Mouse (Mus musculus) layer of hippocampus, adult 8-10 months (tissue): ENCODE data around the gene Gm45785. TPM values are rescaled to one million over a fixed set of nuclear protein-coding genes. Genes with fewer than 3 reads are reported as not detected.

Experiments used
- DNase-seq, 2 experiments: peaks; one replicate each; pipeline ENCODE4 v3.0.0; 2022; ENCODE audit warnings: low spot score in 2 of 2
- total RNA-seq, 4 experiments: library from RNA; stranded (reverse); gene quantifications; 2 replicates each; pipeline ENCODE4 v1.2.4; 2022

The Gm45785 gene
- total RNA-seq, 4 experiments from 2014 or later, result 0.43 to 1.5 (median 0.85) TPM; not detected in 1

GRCm38 (mm10) chr7:140858746-140859145, 2.6 kb upstream of the Gm45785 start:
- no peak for DNase-seq

- DNase-seq, result no peak
Observed at GRCm38 (mm10) chr7:140857550-140858505, 1.7 kb upstream of the Gm45785 start, which contains the start of gene Bet1l. Gene Bet1l (minus strand): TSS chr7:140857577.

GRCm38 (mm10) chr7:140856785-140857549, 836 bp upstream of the Gm45785 start, which contains the start of gene Ric8a:
Gene Ric8a (plus strand): TSS chr7:140856957.
- peak; percentile 84 to 85 for DNase-seq

GRCm38 (mm10) chr7:140855181-140855580, 950 bp downstream of the Gm45785 start:
- no peak for DNase-seq

DNA sequence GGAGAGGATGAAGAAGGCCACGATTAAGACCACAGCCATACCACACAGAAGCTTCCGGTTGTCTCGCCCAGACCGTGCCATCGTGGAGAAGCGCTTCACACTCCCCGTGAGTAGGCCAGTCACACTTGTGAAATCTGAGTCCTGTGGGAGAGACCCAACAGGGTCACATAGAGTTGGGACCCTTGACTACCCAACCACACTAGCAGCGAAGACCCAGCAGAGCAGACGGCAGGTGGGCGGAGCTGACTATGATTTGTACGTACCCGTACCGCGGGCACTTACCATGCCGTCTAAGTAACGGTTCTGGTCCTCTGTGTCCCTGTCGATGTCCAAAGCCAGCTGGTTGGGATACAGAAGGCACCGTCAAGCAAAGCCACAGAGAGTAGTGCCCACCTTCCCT, 1.6 kb downstream of the Gm45785 start:
- no peak for DNase-seq

DNA sequence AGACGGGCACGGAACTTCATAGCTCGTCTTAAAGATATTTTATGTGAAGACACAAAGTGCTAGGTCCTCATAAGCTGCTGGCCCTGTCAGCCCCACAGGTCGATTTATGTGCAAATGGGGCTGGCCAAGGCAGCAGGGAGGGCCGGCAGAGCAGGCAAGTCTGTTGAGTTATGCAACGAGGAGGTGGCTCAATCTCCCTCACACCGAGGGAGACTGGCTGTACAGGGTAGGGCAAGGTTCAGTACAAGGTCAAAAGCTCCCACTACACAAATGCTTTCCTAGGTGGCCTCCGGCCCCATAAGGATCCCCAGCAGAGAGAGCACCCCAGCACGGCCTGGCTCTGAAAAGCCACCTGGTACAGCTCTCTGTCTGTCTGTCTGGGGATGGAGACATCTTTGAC, 2.7 kb downstream of the Gm45785 start:
- no peak for DNase-seq

- no peak for DNase-seq
Observed at GRCm38 (mm10) chr7:140851916-140852315, 4.2 kb downstream of the Gm45785 start.

GRCm38 (mm10) chr7:140848591-140848990, 7.5 kb downstream of the Gm45785 start:
- DNase-seq, result no peak

DNA sequence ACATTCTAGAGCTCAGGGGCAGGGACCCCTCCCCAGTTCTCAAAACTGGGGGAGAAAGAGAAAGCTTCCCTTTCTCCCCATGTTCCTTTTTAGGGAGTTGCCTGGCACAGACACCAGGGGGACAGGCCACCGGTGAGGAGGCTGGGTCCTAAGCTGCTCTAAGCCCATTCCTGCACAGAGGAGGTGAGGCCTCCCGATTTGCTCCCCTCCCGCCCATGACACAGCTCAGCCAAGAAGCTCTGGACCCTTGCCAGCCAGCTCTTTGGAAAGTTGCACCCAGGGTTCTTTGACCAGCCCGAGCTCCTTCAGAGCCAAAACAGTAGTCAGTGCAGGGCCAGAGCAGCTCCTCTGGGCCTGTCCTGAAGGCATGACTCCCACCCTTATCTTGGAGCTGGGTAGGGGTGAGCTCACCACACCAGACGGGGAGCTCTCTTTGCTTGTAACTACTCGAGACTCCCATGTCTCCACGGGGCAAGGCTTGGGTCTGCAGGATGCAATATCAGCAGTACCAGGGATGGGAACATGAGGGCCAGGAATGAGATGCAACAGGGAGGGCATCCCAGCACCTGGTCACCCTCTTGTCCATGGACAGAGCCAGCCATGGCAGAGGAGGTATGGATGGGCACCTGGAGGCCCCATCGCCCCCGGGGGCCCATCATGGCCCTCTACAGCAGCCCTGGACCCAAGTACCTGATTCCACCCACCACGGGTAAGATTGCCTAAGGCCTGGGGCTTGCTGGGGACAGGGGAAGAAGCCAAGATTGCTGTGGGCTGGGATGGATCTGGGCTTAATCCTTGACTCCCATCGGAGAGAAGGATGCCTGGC, 8.2 kb downstream of the Gm45785 start, which contains the start of gene Odf3:
TSS of gene Odf3 (plus strand) at position 51 of the 826 bp plus-strand sequence.
- no peak for DNase-seq

DNA sequence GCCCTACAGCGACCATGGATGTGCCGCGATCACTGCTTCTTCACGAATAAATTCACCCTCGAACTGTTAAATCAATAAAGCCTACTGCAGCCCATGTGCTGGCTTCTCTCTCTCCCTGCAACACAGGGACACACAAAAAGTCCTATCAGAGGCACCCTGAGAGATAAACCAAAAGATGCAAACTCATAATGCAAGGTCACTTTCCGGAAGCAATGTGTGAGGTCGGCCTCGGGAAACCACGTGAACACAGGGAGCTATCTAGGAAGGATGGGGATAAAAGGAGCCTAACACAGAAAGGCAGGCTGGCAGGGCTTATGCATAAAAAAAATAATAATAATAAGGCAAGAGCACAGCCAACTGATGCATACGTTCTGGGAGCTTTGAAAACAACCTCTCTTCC, 9.5 kb downstream of the Gm45785 start:
- DNase-seq, result no peak

DNA sequence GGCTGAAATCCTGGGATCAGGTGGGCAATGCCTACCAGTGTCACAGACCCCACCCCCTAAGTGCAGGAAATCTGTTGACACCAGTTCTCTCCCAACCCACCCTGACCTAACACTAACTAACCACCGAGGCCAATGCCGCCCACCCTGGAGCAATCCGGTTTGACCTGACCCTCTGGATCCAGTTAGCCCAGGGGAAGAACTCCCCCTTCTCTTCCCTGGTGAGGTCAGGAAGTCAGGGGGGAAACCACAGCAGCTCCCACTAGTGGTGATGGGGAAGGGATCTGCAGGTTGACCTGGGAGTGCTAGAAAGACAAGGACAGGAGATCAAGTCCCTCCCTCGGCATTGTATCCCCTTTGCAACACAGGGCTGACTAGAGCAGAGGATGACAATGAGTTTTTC, 10.4 kb downstream of the Gm45785 start:
- DNase-seq, result no peak

DNA sequence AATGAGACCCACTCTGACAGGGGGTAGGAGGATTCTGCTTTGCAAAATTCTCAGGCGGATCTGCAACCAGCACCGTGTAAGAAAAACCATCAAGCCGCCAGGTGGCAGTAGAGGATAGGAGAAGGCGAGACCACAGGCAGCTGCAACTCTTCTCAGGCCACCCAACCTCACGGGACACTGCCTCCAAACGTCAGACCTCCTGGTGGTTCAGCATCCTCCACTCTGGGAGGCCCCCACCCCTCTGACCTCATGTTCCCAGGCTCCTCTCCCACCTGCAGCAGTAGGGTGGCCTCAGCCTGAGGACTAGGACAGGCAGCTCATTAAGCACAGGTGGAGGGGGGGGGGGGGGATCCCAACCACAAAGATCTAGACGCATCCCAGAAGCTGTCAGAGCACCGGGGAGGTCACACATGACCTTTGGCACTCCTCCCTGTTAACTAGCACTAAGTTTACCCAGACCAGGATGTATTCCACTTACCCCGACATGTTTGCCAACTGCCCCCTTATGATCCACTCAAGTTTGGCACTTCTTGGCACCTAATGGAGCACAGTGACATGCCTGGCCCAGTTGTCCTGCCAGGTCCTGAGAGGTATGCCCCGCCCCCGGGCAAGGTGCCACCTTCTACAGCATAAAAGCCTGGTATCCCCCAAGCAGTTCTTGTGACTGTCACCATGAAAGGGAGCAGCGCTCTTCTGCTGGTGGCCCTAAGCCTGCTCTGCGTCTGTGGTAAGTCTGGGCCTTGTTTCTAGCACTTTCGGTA, 11.0 kb downstream of the Gm45785 start, which contains the start of gene Scgb1c1:
TSS of gene Scgb1c1 (plus strand) at position 643 of the 761 bp plus-strand sequence.
- peak; percentile 68 to 87 for DNase-seq

- no peak for DNase-seq
Observed at GRCm38 (mm10) chr7:140843806-140844205, 12.3 kb downstream of the Gm45785 start.

GRCm38 (mm10) chr7:140840750-140841735, 15.1 kb downstream of the Gm45785 start:
- DNase-seq, result no peak

GRCm38 (mm10) chr7:140839556-140839955, 16.6 kb downstream of the Gm45785 start:
- no peak for DNase-seq

- DNase-seq, result peak in 1 of 2 experiments; percentile 70
Observed at GRCm38 (mm10) chr7:140836243-140837115, 19.7 kb downstream of the Gm45785 start.

DNA sequence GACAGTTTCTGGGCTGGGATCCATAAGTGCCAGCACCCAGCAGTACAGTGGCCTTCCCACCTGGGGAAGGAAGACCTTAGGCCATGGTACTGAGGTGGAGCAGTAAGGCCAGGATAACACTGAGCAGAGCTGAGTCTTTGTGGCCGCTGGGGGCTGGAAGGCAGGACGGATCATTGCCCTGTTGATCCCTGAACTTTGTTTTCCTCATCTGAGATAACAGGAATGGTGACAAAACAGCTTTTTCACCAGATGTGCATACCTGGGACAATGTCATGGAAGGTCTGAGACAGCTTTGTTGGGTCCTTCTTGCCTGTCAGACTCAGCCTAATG, 20.4 kb downstream of the Gm45785 start:
- no peak for DNase-seq
